Mouse (Mus musculus) small intestine, adult 2 months (tissue): ENCODE results near the gene Wrb. TPM values are rescaled to one million over a fixed set of nuclear protein-coding genes. Genes with fewer than 3 reads are reported as not detected.

ENCODE experiments used
- H3K27ac ChIP-seq: fragments of 200-500 bp; 2 replicates; pipeline ENCODE4 v1.5.1; 2012; ENCODE audit warnings: low read depth, low read length, control low read depth, inconsistent platforms; ENCODE audit not compliant: insufficient read depth
- H3K27me3 ChIP-seq: fragments of 200-500 bp; 2 replicates; pipeline ENCODE4 v1.6.1; 2012; ENCODE audit warnings: mild to moderate bottlenecking, moderate library complexity, low read length, inconsistent platforms; ENCODE audit not compliant: control insufficient read depth, insufficient read depth
- H3K36me3 ChIP-seq: fragments of 200-500 bp; 2 replicates; pipeline ENCODE4 v1.6.1; 2012; ENCODE audit warnings: mild to moderate bottlenecking, low read length, control low read depth, inconsistent platforms; ENCODE audit not compliant: control insufficient read depth, insufficient read depth
- H3K4me1 ChIP-seq: fragments of 200-500 bp; 2 replicates; pipeline ENCODE4 v1.6.1; 2012; ENCODE audit warnings: low read length, inconsistent platforms, mixed read lengths; ENCODE audit not compliant: control insufficient read depth, insufficient read depth, insufficient read length
- H3K4me3 ChIP-seq: fragments of 200-500 bp; 2 replicates; pipeline ENCODE4 v1.5.1; 2012; ENCODE audit warnings: low read depth, mild to moderate bottlenecking, control low read depth, inconsistent platforms, low read length, moderate library complexity
- CTCF ChIP-seq: fragments of 200-500 bp; IDR thresholded peaks from 2 replicates; pipeline ENCODE4 v1.5.1; 2012; ENCODE audit warnings: low read depth, mild to moderate bottlenecking, control low read depth, inconsistent platforms, low read length, moderate library complexity, mixed read lengths; ENCODE audit not compliant: insufficient replicate concordance, insufficient read length; ENCODE audit errors: extremely low read depth
- POLR2A ChIP-seq: fragments of 200-500 bp; IDR thresholded peaks from 2 replicates; pipeline ENCODE4 v1.6.1; 2012; ENCODE audit warnings: low read depth, mild to moderate bottlenecking, control low read depth, inconsistent platforms, low read length, moderate library complexity
- WGBS: fragments of 180-500 bp; shearing (Covaris S2); methylation state at CpG from one replicate; pipeline ENCODE4 v1.1.7; 2018; 5-methylcytosine and 5-hydroxymethylcytosine counted together
- polyA plus RNA-seq: library from polyadenylated mRNA; depleted of rRNA; stranded (reverse); fragments of >200 nt; gene quantifications from 2 replicates; pipeline ENCODE4 v1.2.3, GENCODE M21; 2012; rRNA removed

Gene Wrb
- polyA plus RNA-seq, 1 experiment = 15.5 TPM

- no peaks in the 10 kb centered on the region for H3K36me3 ChIP-seq
- H3K4me3 ChIP-seq = no peak overlapping the region
- no peak for TF ChIP-seq POLR2A
- TF ChIP-seq CTCF = no peak
- 73% methylated on average over 11 of the region's 11 CpGs for WGBS
- no peak overlapping the region for H3K27ac ChIP-seq
- H3K27me3 ChIP-seq = no peaks in the 10 kb centered on the region
- peaks cover 11% of the 10 kb centered on the region for H3K4me1 ChIP-seq
These were observed 56.5 kb downstream of the Wrb start for GRCm38 (mm10) chr16:96201485-96202232.

Other genes with a start within 250 kb of the Wrb start
- 3.8 and 4.4 TPM in 2 replicates for gene Psmg1, start 154.4 kb upstream of the Wrb start, polyA plus RNA-seq
- gene Brwd1, start 62.9 kb upstream of the Wrb start, polyA plus RNA-seq = 10.7 and 14.0 TPM in 2 replicates
- 1.7 and 4.4 TPM in 2 replicates for gene Hmgn1, start 17.7 kb upstream of the Wrb start, polyA plus RNA-seq
- gene Lca5l, start 46.9 kb downstream of the Wrb start, polyA plus RNA-seq = 0.06 and 0.11 TPM in 2 replicates
- 3.8 and 4.5 TPM in 2 replicates for gene Sh3bgr, start 55.0 kb downstream of the Wrb start, polyA plus RNA-seq
- gene B3galt5, start 90.4 kb downstream of the Wrb start, polyA plus RNA-seq = 0.34 and 3.4 TPM in 2 replicates